Mouse (Mus musculus) layer of hippocampus, postnatal 25 days (tissue): ENCODE measurements at regions not wholly inside any gene's neighbourhood (a gene's known extent, or its start where the extent isn't known, plus 50 kb on each side); places are given as distances from the start of the nearest gene placed in this dataset.

Source experiments
- DNase-seq, 2 experiments: peaks; one replicate each; pipeline ENCODE4 v3.0.0; 2022; ENCODE audit warnings: mixed read lengths in 2 of 2, low spot score in 1 of 2; ENCODE audit errors: extremely low spot score in 1 of 2

GRCm38 (mm10) chr19:37492572-37492971 lies 57.6 kb upstream of the Exoc6 start:
- DNase-seq: no peak

- no peak for DNase-seq
These were observed 56.8 kb upstream of the Exoc6 start for GRCm38 (mm10) chr19:37493378-37493777.

GRCm38 (mm10) chr19:37493921-37494485 lies 56.2 kb upstream of the Exoc6 start:
- DNase-seq: no peak

- DNase-seq: no peak
These were observed 55.4 kb upstream of the Exoc6 start for GRCm38 (mm10) chr19:37494806-37495205.

GRCm38 (mm10) chr19:37495319-37496270 lies 54.6 kb upstream of the Exoc6 start:
- DNase-seq: peak in 1 of 2 experiments; percentile 18

- DNase-seq: no peak
These were observed 53.5 kb upstream of the Exoc6 start for GRCm38 (mm10) chr19:37496759-37497158.

- DNase-seq: no peak
These were observed 53.1 kb upstream of the Exoc6 start for GRCm38 (mm10) chr19:37497161-37497560.

- DNase-seq: no peak
These were observed 51.8 kb upstream of the Exoc6 start for GRCm38 (mm10) chr19:37498438-37498837.
